Mouse (Mus musculus) telencephalon, adult 2 months (tissue): ENCODE measurements at regions not wholly inside any gene's neighbourhood (a gene's known extent, or its start where the extent isn't known, plus 50 kb on each side); places are given as distances from the start of the nearest gene placed in this dataset.
A peak's percentile ranks its signal among the peaks of the same experiment; 100 is the strongest.
"Not testable (repeated sequence)": the region's sequence is repeated elsewhere in the genome, so short reads cannot be mapped to it uniquely, and the experiment has no call there.

ENCODE experiments used
- DNase-seq: peaks from one replicate; pipeline ENCODE4 v3.0.0-alpha.2; 2011; ENCODE audit warnings: low read depth, low spot score

DNA sequence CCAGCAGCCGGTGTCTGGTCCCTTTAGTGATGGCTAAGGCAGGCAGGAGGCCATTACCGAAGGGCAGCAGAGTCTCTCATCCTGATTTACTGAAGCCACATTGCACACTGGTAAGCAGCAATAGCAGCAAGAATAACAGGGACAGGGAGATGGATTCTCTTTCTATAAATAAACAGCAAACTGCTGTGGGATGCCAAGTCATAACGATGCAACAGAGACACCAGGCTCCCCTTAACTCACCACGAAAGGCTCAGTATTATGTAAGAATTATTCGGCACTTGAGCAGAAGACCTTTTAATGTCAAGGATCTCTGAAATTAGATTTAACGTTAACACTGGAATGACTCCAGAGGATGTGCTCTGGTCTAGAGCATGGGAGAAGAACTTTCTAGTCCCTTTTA lies 202.1 kb downstream of the Ddx10 start:
- DNase-seq: no peak

DNA sequence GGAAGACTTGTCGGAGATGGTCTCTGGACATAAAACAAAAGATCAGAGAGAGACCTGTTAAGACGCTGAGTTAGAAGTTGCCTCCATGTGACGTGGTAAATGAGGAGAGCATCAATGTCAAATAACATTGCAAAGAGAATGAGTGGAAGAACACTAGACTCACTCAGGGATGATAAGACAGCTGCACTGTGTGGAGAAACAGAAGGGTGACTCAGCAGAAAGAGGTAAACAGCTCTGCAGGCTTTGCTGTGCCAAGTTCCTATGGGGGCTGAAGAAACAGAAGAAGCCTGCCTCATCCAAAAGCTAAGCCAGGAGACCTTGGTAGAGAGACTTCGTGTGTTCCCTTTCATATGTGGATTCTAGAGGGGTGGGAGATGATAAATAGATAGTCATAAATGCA lies 214.1 kb downstream of the Ddx10 start:
- peak; percentile 59 for DNase-seq

DNA sequence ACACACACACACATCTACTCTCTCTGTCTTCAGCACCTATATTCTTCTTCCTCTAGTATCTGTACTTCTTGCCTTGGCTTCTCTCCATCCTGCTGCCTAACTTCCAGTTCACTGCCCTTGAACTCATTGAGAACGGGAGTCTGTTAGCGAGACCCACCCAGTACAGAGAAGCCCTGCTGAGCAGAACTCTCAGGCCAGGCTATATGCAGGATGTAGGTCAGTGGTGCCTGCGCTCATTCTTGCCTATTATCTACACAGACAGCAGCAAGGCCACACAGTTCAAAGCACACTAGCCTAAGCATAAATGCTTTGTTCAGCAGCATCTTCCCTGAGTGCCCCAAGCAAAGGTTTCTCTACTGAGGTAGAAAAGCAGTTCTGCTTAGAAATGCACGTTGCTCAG lies 225.8 kb downstream of the Ddx10 start:
- no peak for DNase-seq

DNA sequence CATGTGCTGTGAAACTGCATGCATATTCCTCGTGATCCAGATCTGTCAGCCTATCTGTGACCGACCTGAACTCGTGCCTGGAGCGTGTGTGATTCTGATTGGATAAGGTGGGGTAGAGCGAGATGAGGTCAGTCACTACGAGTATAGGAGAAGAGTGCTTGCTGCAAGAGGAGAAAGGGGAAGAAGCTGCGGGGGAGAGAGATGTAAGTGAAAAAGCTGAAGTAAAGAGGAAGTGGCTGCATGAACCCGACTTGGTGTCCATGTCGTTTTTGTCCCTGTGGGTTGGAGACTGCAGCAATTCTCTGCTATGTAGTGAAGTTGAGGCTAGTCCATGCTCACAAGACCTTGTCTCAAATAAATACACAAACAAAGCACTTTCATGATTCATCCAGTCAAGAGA lies 237.1 kb downstream of the Ddx10 start:
- DNase-seq: no peak

DNA sequence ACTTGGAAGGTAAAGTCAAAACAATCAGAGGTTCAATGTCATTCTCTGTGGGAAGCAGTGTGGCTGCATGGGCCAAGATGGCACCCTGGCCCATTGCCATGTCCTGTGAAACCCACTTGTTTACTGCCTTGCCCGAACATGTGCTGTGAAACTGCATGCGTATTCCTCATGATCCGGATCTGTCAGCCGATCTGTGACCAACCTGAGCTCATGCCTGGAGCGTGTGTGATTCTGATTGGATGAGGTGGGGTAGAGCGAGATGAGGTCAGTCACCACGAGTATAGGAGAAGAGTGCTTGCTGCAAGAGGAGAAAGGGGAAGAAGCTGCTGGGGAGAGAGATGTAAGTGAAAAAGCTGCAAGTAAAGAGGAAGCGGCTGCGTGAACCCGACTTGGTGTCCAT lies 240.5 kb downstream of the Ddx10 start:
- no peak for DNase-seq

DNA sequence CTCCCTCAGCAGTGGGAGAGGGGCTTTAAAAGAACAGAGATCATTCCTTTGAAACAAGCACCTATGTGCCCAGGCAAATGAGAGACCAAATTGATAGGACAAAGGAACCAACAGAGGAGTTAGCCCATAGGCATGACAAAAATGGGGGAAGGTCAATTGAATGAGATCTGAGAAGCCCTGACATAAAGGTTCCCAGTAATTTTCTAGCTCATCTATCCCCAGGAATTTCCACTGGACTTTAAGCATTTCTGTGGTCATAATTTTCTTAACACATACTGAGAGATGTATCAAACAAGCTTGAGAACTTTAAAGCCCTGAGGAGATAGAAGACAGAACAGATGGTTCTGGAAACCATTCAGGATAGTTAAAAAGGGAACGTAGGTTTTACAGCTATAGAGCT lies 241.8 kb downstream of the Ddx10 start:
- no peak for DNase-seq

DNA sequence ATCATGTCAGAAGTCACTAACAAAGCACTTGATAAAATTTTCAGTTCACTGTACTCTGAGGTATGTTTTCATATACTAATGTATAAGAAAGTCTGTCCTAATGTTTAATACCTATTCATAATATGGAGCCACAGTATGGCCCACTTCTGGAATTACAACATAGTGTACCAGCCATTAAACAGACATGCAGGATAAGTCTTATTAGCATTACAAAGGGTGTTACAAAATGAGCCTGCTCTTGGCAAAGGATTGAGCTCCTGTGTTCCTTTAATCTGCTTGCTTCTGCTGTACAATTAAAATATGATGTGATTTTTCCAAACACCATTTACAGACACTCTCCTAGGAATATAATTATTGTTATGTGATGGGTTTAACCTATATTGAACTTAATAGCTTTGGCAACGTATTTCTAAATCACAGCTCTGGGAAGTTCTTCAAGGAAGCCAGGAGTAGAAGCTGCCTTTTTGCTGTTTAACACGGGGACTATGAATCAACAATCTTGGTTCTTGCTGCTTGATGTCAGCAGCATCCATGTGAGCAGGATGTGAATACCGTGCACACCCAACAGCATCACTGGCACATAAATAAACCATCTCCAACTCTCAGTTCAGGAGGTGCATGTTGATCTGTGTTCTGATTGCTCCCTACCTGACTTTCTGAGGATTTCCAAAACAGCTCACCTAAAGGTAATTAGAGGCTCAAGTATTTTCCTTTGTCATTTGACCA lies 243.4 kb downstream of the Ddx10 start:
- no peak for DNase-seq

DNA sequence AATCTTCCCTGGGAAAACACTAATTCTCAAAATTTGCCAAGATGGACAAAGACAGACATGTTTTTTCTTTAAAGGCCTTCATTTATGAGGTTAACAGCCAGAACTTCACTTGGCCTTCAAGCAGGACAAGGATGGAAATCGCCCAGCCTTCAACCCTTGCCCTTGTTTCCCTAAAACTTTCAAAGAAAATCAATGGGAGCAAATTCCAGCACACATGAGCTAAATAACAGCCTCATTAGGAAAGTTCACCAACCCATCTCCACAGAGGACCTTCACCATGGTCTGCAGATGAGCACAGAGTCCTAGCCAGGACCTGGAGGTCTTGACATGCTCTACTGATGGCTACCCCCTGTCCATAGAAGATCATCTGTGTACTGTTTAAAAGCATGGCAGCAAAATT lies 271.8 kb downstream of the Ddx10 start:
- DNase-seq: no peak

DNA sequence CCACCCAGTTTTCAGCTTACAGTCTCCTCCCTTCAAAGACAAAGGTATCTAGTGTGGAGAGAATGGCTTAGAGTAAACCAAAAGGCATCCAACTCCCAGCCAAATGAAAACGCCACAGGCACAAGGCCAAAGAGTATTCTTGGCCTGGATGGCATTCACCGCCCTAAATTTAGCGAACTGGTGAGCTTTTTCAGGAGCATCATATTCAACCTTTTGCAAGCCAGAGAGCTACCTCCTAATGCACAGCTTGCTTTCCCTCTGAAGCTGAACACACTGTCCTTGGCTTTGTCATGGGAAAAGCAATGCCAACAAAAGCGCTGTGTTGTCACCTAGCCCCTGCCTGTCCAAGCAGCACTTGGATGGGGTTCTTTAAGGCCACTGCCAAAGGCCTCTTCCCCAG lies 282.2 kb downstream of the Ddx10 start:
- DNase-seq: no peak

DNA sequence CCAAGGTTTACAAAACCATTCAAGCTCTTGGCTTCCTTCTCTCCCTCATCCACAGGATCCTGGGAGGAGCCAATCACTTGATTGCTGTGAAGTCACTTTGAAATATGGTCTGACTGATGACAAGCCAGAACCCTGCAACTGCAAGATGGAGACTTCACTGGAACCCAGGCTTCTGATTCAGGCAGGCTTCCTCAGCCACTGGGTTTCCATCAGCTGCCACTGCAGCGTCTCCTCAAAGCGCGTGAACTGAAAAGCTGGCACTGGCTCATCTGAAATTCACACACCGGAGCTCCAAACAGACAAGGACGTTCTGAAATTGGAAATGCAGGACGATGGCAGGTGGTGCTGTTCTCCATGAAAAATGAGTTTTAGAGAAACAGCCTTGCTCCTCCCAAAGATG lies 280.1 kb upstream of the AI593442 start:
- no peak for DNase-seq

DNA sequence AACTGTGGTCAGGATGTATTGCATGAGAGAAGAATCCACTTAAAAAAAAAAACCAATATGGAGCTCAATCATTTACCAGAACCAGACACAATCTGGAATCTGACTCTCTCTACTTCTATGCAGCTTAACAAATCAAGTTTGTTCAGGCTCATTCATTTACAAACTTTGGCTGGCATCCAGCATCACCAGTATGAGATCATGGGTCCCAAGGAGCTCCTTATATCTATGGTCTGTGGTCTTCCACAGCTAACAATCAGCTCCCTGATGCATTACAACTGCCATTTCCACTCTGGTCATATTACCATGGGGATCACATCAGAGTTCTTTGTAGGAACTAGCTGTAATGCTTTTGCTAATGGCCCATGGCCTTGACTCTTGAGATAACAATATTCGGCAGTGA lies 277.7 kb upstream of the AI593442 start:
- no peak for DNase-seq

DNA sequence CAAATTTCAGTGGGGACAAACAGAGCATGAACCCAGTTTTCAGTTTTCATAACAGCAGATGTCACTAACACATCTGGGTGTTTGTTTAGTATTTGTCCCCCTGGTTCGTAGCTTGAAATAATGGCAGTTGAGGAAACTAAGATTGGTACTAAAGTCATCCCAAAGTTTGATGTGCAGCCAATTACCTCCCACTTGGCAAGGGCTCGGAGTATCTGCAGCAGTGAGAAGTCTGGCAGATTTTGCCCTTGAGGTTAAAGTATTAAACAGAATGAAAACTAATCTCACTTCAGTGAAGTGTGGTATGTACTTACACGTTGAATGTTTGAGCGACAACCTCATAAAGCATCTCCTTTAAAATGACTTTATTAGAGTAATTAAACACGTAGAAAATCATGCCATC lies 264.5 kb upstream of the AI593442 start:
- DNase-seq: no peak

DNA sequence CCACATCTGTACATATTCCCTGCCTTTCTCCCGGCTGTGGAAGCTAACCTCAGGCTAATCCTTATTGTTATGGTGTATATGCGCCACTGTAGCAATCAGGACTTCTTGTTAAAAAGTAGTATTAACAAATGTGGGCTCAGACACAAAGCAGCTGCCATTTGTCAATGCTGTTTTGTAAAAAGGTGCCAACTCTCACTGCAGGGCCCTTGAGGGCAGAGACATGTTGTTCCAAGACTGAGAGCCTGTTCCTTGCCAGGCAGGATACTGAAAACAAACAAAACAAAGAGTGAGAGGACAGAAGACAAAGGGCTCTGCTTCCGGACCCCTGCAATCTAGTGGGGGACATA lies 262.0 kb upstream of the AI593442 start:
- no peak for DNase-seq

DNA sequence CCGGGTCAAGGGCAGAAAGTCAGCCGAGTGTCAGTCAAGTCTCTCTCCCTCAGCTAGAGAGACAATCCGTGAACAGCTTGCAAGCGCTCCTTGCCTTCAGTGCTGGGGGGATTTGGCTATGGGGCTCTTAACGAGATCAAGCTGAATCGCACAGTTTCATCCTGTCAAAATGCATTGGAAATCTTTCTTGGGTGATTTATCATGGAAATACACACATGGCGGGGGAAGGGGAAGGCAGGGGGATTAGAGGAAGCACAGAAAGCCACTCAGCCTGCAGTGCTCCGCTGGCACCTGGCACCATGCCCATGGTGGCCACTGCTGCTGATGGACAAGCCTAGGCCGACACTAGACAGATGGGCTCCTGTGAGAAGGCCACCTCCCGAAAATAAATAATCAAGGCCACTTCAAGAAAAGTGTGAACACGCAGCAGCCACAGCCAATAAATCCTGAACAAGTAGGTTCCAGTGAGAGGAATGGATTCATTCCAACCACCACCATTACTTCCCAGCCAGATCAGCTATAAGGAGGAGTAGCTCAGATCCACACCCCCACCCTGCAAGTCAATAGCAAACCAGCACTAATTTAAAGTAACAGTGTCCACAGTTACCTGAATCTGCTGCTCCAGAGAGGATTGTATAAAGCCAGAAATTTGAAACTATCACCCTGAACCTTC lies 261.5 kb upstream of the AI593442 start:
- DNase-seq: no peak

DNA sequence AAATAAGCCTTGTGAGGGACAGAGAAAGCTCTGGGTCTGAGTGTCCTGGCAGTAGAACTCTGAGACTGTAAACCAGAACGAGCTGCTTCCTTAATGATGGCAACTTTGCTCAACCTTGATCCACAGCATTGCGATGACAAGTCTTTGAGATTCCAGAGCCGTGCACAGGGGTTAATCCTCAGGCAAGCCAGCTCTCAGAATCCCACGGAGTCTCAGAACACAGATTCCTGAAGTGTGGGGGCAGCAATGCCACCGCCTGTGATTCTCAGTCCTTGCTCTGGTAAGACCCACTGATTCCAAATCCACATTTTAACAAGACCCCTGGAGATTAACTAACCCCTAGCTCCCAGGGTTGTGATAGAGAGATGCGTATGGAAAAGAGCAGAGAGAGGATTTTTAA lies 255.5 kb upstream of the AI593442 start:
- DNase-seq: no peak

DNA sequence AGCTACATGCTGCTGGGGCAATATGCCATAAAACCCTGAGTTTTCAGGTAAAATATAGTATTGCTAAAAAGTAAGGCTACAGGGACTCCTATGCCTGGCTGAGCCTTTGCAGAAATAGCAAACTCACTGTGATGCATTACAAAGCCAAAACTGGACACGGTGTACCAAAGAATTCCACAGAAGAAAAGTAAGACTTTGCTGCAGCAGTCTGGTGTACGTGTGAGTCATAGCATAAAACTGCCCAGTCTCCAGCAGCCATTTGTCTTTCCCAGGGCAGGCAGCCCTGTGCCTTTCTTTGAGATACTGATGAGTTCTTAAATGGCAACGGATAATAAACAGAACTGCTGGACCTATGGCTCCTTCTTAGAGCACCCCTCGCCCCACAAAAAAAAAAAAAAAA lies 237.9 kb upstream of the AI593442 start:
- peak; percentile 24 for DNase-seq

DNA sequence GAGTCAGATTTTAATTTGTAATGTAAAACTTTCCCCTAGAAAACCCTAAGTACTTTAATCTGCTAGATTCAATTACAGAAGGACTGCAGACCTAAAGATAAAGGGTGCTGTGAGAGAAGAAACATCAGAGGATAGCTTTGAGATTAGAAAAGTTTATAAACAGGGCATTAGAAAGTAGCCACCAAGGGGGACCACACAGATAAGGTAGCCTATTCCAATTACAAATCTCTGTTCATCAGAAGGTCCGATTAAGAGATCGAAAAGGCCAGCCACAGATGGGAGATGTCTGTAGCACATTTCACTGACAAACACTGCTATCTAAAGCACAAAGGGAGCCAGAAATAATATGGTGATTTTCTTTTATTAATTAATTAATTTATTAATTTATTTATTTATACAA lies 209.1 kb upstream of the AI593442 start:
- DNase-seq: not testable (repeated sequence)

DNA sequence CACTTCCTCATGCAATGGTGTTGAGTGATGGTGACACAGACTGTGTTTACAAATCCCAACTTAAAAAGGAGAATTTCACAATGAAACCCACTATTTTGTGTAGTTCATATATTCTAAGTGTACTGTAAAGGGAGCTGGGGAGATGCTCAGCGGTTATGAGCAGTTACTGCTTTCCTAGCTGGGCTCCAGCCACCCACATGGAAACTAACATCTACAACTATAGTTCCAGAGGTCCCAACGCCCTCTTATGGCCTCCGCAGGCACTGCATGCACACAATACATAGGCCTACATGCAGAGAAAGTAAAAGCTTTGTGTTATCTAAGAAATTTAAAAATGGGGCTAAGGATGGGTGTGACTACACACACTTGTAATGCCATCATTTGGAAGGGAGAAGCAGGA lies 208.4 kb upstream of the AI593442 start:
- not testable (repeated sequence) for DNase-seq

DNA sequence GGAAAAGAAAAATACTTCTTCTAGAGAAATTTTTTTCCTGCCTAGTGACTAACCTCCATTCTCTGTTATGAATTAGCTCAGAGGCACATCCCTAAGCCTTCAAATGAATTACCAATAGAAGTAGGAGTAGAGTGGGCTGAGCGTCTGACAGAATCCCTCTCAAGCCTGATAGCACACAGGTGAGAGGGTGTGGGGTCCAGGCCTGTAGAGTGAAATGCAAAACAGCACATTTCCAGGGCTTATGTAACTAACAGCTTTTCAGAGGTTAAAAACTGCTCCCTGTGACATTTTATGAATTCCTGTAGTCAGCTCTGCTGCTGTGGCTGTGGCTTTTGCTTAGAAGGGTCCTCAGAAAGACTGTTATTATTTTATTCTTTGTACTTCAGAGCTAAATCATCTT lies 187.7 kb upstream of the AI593442 start:
- no peak for DNase-seq

DNA sequence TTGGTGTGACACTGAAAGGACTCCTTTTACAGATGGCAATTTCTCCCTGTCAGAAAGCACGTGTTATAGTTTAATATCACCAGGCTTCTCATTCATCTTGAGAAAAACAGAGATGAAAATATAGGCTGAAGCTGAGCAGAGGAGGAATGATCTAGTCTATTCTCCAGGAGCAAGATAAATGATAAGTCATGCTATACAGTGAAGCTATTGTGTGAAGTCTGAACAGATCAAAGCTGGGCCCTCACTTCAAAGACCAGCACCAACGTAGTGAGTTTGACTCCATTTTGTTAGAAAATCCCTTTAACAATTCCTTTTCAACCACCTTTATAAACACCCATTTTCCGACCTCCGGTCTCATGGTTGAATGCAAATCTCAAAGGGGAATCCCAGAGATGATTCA lies 180.7 kb upstream of the AI593442 start:
- no peak for DNase-seq

DNA sequence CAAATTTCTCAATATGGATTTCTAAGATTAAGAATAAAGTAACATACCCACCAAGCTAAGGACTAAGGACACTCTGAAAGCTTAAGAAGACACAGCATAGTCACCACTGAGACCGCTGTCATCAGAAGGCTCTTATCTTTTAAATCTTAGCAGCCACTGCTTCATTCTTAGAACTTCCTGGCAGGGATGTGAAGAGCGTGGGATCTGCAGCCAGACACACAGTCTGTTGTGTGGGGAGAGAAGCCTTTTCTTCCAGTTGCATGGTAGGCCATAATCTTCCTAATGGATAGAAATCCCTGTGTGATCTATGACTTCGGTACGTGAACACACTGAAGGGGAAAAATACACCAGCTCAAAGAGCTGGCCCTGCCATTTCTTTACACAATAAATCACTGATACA lies 178.8 kb upstream of the AI593442 start:
- DNase-seq: peak; percentile 78

DNA sequence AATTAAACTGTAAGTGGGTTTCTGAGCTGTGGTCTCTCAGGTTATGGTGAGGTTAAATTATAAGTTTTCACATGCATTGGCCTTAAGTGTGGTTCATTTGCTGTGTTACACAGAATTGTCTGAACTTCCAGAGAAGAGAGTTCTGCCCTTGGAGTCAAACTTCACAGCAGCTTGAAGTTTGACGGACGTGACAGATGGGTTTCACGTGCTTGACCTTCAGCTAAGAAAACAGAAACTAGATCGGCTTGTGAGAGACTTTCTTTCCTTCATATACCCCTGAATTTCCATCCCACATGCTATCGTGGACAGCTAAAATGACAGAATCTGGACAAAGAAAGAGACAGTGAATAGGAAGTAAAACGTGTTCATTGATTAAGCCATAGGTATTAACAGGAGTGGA lies 173.8 kb upstream of the AI593442 start:
- no peak for DNase-seq

DNA sequence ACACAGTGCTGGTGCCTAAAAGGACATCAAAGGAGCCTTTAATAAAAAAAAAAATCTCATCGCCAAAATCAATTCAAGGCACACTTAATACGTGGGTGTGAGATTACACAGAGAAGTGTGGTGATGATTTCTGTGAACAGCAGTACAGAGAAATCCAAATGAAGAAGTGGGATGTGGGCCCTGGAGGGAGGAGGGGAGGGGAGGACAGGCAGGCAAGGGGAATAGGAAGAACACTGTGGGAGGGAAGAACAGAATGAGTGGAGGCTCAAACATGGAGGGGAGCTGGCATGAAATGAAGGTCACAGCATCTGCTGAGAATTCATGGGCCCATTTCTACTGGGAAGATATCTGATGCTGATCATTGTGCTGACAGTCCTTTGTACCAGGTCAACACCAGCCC lies 171.0 kb upstream of the AI593442 start:
- peak; percentile 70 for DNase-seq

DNA sequence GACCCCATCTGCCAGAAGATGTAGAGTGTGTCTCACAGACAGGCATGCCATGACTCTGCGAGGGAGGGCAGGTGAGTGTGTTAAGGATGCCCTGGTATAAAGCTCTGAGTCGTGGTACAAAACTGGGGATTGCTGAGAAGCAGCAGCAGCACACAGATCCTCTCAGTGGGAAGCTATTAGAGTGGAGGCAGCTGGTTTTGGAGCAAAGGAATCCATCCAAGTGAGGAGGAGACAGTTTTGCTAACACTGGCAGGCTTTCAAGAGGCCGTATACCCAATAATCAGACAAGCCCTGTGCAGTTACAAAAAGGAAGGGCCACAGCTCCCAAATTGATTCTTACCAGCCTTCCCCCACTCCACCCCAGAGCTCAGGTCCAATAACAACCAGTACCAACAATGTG lies 170.4 kb upstream of the AI593442 start:
- DNase-seq: no peak
